Mouse (Mus musculus) bone marrow, adult 2 months (tissue): ENCODE measurements around the gene Smtnl1.

Experiments used
- CTCF ChIP-seq: fragments of 200-500 bp; IDR thresholded peaks from 2 replicates; pipeline ENCODE4 v1.5.1; 2011; ENCODE audit warnings: low read length, control low read depth; ENCODE audit not compliant: control insufficient read depth, insufficient read depth
- POLR2A ChIP-seq: fragments of 200-500 bp; IDR thresholded peaks from 2 replicates; pipeline ENCODE4 v1.6.1; 2011; ENCODE audit warnings: low read depth, mild to moderate bottlenecking, control low read depth, low read length, borderline replicate concordance; ENCODE audit not compliant: control insufficient read depth

DNA sequence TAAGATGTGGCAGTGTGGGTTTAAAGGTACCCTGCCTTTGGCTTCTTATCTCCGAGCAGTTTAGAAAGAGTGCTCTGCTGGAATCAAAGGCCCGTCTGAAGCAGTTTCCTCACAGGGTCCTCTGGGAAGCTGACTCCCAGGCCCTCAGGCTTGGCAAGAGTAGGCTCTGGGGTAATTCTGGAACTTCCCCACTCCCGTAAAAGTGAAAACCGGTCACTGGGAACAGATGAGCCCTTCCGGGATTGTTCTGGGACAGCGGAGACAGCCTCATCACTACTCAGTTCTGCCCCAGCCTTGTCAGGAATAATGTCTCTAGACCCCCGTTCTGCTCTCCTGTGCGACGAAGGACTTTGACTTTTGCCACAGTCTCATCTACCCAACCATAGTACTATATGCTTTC is 32.0 kb downstream of the Smtnl1 start:
- TF ChIP-seq CTCF = no peak
- no peak for TF ChIP-seq POLR2A
